In genomic region chr3:137322304-137322703, GRCm38 (mm10) we compare ENCODE assay signal across 8 mouse cellular contexts. TPM values are rescaled to one million over a fixed set of nuclear protein-coding genes. Genes with fewer than 3 reads are reported as not detected.
A peak's percentile ranks its signal among the peaks of the same experiment; 100 is the strongest.
DNase-seq lines count a peak whose midpoint lies in the region; ATAC-seq and TF ChIP-seq lines count a peak whose summit lies in the region.

No protein-coding gene starts in this region.

- no peaks in the 10 kb centered on the region for H3K4me1 ChIP-seq in stomach, embryonic 15.5 days
- no peaks in the 10 kb centered on the region for H3K4me1 ChIP-seq in stomach, postnatal 0 days (replicated peaks; ENCODE audit: control insufficient read depth, insufficient read depth)

- H3K36me3 ChIP-seq in stomach, embryonic 15.5 days, result no peaks in the 10 kb centered on the region
- no peaks in the 10 kb centered on the region for H3K36me3 ChIP-seq in stomach, postnatal 0 days (ENCODE audit: control insufficient read depth, insufficient read depth, low read length)

- DNase-seq in cerebellum, postnatal 10 days, result peak; percentile 69 to 75
- DNase-seq in stomach, postnatal 0 days (ENCODE audit: low spot score), result no peak
- DNase-seq in kidney, postnatal 10 days, result peak; percentile 55
- DNase-seq in Muller cell, postnatal 12 days (ENCODE audit: inconsistent ontology term), result no peak
- no peak for DNase-seq in left cerebral cortex, adult 2 months (ENCODE audit: extremely low spot score in 1 of 2, low spot score in 2 of 2)
- DNase-seq in testis, postnatal 10 days (ENCODE audit: low spot score), result no peak

- H3K4me3 ChIP-seq in stomach, embryonic 15.5 days (replicated peaks), result no peak overlapping the region
- H3K4me3 ChIP-seq in stomach, postnatal 0 days (ENCODE audit: low read depth, low read length), result no peak overlapping the region
- no peak overlapping the region; the same call in 1 of the 2 replicates for H3K4me3 ChIP-seq in left cerebral cortex, adult 2 months

- TF ChIP-seq EP300 in stomach, postnatal 0 days (optimal IDR thresholded peaks at IDR 0.05), result no peak

- no peak for TF ChIP-seq CTCF in stomach, postnatal 0 days (IDR thresholded peaks at IDR 0.05; ENCODE audit: low read depth)
- TF ChIP-seq CTCF in left cerebral cortex, adult 2 months (IDR thresholded peaks at IDR 0.05), result no peak

- no peak for ATAC-seq in cerebellum, adult (ENCODE audit: insufficient number of reproducible peaks, low FRiP score, low TSS enrichment)
- 0 out of 2 replicates have a peak, but pooled peaks have one; percentile 18 for ATAC-seq in stomach, embryonic 15.5 days (ENCODE audit: insufficient read depth, low FRiP score, low read depth)
- ATAC-seq in stomach, postnatal 0 days (ENCODE audit: low FRiP score, low TSS enrichment), result no peak

- 60% methylated on average over 12 of the region's 12 CpGs for whole genome bisulfite sequencing in stomach, embryonic 15.5 days
- 62% methylated on average over 12 of the region's 12 CpGs for WGBS in stomach, postnatal 0 days

- no peaks in the 10 kb centered on the region for H3K27me3 ChIP-seq in stomach, embryonic 15.5 days (replicated peaks)
- no peaks in the 10 kb centered on the region for H3K27me3 ChIP-seq in stomach, postnatal 0 days (ENCODE audit: control insufficient read depth, insufficient read depth, low read length)

- no peak overlapping the region for H3K4me2 ChIP-seq in stomach, embryonic 15.5 days
- H3K4me2 ChIP-seq in stomach, postnatal 0 days (replicated peaks; ENCODE audit: low read depth), result no peak overlapping the region

- H3K27ac ChIP-seq in stomach, embryonic 15.5 days, result no peak overlapping the region
- H3K27ac ChIP-seq in stomach, postnatal 0 days (replicated peaks), result no peak overlapping the region
- H3K27ac ChIP-seq in left cerebral cortex, adult 2 months, result no peak overlapping the region

- H3K9ac ChIP-seq in stomach, embryonic 15.5 days, result no peak overlapping the region
- no peak overlapping the region for H3K9ac ChIP-seq in stomach, postnatal 0 days (ENCODE audit: low read length)

- intact Hi-C loops in left cerebral cortex, adult 2 months (cut with DNase I), result no loop called here

- no peaks in the 10 kb centered on the region for H3K9me3 ChIP-seq in stomach, embryonic 15.5 days
- no peaks in the 10 kb centered on the region for H3K9me3 ChIP-seq in stomach, postnatal 0 days (ENCODE audit: control insufficient read depth, low read length)

RNA-seq across cellular contexts. Expression of gene Emcn, which starts 18.6 kb away (rescaled TPM):
- 21.6 and 25.7 TPM in 2 replicates for polyA plus RNA-seq in stomach, embryonic 15.5 days (2015; fragmentation: Nextera tagmentation; extraction: Ambion mirVana)
- 18.8 and 19.0 TPM in 2 replicates for polyA plus RNA-seq in stomach, postnatal 0 days (2015; fragmentation: Nextera tagmentation; extraction: Ambion mirVana)
- total RNA-seq in left cerebral cortex, adult 2 months (2021), result 1 to 10 TPM; 7.2 to 8.1 TPM

Comparison
In these comparisons a context has a peak if more than half of its experiments do, and no peak if none do; other contexts are left out.
1. DNase-seq: peak in cerebellum, postnatal 10 days (2 of 2) and kidney, postnatal 10 days (single experiment); none in stomach, postnatal 0 days (single experiment), Muller cell, postnatal 12 days (single experiment), left cerebral cortex, adult 2 months (0 of 2) and testis, postnatal 10 days (single experiment).